Mouse (Mus musculus) A20 (cell line): ENCODE results near the gene Nadk2.

Experiments
- DNase-seq: peaks from one replicate; pipeline ENCODE4 v3.0.0-alpha.2; 2011; ENCODE audit warnings: low read depth, low spot score

Gene Nadk2

GRCm38 (mm10) chr15:9070912-9071555, at the start of gene Nadk2:
Gene Nadk2 (plus strand): TSS chr15:9071260.
- peak; percentile 98 for DNase-seq

DNA sequence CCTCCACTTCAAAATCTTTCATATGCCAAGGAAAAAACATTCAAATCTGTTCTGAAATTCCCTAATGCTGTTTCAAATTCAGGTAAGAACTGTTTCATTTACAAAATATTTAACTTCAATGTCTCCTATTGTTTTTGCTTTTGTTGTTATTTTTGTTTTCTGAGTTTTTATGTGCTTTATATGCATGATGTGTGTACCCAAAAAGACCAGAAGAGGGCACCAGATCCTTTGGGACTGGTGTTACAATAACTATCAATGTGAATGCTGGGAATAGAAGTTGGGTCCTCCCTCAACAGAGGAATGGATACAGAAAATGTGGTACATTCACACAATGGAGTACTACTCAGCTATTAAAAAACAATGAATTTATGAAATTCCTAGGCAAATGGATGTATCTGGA, 15.4 kb upstream of the Nadk2 start:
- peak; percentile 36 for DNase-seq

DNA sequence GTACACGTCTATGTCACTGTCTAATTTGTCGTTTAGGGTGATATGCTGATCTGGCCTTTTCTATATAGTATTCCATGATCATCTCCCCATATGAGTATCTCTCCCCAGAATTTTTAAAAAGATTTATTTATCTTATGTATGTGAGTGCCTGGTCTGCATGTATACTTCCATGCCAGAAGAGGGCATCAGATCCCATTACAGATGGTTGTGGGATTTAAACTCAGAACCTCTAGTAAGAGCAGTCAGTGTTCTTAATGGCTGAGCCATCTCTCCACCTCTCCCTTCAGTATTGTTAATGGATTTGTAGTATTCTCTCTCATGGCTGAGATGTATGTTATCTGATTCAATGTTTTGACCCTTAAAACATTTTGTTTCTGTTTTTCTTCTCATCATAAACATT, 11.2 kb upstream of the Nadk2 start:
- DNase-seq = peak; percentile 17

- DNase-seq = no peak
These were observed 9.7 kb upstream of the Nadk2 start for GRCm38 (mm10) chr15:9061150-9061882.

GRCm38 (mm10) chr15:9068881-9069280, 2.2 kb upstream of the Nadk2 start:
- DNase-seq = no peak

GRCm38 (mm10) chr15:9070353-9070752, 707 bp upstream of the Nadk2 start:
- no peak for DNase-seq

DNA sequence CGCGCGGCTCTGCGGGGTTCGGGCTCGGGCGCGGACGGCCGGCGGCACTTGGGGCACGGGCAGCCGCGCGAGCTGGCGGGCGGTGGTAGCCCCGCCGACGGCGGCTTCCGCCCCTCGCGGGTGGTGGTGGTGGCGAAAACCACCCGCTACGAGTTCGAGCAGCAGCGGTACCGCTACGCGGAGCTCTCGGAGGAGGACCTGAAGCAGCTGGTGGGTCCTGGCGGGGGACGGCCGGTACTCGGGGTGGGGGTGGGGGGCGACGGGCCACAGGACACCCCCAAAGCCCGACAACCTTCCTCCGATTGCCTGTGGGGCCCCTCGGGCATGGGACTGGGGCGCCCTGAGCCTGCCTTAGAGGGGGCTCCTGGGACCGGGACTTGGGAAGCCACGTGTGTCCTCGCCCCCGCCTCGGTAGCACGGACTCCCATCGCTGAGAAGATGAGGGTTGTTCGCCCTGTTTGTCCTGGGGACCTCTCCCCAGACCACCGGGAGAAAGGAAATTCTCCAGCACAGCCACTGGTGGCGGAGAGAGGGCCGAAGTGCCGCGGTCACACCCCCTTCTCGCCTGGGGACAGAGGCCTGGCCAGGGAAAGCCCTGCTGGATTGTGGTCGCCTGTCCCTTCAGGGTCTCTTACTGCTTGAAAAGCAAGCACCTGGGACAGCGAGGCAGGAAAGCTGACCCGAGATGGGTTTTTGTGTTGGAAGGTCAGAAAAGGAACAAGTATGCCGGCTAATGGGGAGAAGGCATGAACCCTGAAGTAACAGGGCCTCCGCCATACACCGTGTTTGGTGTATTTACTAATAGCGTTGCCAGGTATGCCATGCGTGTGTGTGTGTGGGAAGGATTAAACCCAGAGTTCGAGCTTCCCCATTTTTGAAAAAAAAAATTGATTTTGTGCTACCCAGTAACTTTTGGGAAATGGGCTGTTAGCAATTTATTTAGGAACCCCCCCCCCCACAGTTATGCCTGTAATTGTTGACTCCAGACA, 790 bp downstream of the Nadk2 start:
- DNase-seq = peak; percentile 69

DNA sequence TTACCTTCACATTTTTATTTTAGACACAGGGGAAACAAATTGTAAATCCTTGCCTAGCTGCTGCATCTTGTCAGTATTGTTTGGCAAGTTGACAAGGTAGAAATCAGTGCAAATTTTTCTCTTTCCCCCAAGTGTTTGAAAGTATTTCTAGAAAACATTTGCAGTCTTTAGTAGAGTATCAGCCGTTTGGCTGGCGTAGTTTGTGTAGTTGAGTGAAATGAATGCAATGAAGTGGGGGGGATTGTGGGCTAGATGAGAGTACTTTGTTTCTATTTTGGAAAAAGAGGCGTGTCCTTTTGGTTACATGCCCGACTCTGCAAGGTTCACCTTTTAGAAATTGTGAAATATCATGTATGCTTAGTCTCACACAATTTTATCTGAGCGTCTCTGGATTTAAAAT, 1.6 kb downstream of the Nadk2 start:
- peak; percentile 71 for DNase-seq

GRCm38 (mm10) chr15:9073067-9073608, 2.1 kb downstream of the Nadk2 start:
- DNase-seq = no peak

DNA sequence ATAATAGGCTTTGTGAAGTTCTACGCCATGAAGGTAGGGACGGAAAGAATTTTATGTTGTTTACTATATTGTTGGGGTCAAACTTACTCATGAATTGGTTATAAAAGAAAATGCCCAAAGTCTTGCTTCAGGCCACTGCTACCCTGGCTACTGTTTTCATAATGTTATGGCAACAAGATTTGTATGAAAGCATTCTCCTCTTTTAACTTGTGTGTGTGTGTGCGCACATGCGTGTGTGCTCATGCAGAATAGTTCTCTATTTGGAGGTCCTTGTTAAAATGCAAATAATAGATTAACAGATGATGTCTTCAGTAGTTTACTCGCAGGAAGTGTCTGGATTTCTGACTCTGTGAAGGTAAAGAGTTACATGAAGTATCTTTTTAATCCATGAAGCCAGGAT, 2.6 kb downstream of the Nadk2 start:
- peak; percentile 42 for DNase-seq

- no peak for DNase-seq
These were observed 3.1 kb downstream of the Nadk2 start for GRCm38 (mm10) chr15:9074139-9074538.

GRCm38 (mm10) chr15:9074671-9075070, 3.6 kb downstream of the Nadk2 start:
- DNase-seq = no peak

GRCm38 (mm10) chr15:9075608-9076200, 4.6 kb downstream of the Nadk2 start:
- no peak for DNase-seq

DNA sequence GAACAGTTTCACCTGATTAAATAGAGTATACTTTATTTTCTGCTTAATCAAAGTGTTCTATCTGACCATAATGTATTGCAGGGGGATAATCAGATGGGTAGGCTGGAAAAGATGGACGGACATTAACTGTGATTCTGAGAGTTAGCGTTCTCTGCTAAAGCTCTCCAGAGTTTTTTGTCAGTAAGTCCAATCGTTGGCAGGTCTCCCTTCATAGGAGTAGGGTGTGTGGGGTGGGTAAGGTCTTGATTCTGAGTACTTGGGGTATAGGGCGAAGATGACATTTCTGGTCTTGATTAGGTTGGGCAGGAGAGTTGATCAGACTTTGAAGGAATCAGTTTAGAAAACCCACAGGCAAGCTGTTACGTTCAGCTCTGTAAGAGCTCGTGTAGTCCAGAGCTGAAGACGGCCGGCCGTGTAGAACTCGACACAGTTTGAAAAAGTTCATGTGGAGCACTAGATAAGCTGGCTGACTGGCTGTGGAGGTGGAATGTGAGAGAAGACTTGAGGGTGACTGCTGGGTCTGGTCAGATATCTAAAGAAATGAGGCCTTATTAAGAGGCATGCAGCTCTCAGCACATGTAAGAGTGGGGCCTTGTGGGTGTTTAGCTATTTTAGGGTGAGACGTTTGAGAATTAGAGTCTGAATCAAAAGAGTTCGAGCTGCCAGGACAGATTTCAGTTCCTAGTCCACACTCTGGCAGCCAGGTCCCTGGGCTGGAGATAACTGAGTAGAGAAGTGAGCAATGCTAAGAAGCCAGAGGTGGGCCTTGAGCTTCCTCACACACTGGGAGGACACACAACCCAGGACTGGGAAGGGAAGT, 7.6 kb downstream of the Nadk2 start:
- DNase-seq = peak; percentile 20

GRCm38 (mm10) chr15:9079626-9080025, 8.6 kb downstream of the Nadk2 start:
- DNase-seq = no peak

GRCm38 (mm10) chr15:9080206-9080605, 9.1 kb downstream of the Nadk2 start:
- no peak for DNase-seq

GRCm38 (mm10) chr15:9081294-9081693, 10.2 kb downstream of the Nadk2 start:
- no peak for DNase-seq

DNA sequence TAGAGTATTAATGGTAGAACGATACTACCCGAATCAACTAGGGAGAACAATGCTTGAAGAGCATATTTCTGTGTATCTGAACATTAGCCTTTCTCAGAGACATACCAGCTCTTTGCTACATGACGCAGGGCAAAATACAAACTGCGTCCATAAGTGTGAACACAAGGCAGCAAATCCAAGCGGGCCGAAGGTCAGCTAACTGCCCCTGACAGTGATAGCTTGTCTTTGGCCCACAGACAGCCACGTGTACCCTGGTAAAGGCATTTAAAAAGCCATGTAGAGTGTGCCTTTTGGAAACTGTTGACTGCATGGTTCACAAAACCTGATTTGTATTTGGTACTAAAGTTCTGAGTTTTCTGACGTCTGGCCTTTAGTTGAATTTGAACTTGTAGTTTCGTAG, 11.7 kb downstream of the Nadk2 start:
- no peak for DNase-seq

GRCm38 (mm10) chr15:9086813-9087212, 15.8 kb downstream of the Nadk2 start:
- no peak for DNase-seq

DNA sequence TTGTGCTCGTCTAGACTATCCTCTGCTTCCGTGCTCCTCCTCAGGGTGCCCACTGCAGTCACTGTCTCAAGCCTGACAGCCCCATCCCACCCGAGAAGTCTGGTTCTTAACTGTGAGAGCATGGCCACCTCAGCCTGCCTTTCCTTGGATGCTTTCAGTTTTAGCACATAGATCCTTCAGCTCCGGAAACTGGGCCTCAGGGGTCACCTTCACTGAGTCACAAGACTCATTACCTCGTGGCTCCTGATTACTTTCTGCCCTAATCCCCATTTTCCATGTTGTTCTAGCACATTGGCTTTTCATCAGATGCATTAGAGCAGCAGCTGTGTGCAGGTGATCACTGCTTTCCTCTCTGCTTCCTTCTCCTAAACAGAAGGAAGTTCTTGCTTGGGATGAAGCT, 16.4 kb downstream of the Nadk2 start:
- DNase-seq = no peak
